Mouse (Mus musculus): ENCODE measurements around the gene Ost4.

DNA sequence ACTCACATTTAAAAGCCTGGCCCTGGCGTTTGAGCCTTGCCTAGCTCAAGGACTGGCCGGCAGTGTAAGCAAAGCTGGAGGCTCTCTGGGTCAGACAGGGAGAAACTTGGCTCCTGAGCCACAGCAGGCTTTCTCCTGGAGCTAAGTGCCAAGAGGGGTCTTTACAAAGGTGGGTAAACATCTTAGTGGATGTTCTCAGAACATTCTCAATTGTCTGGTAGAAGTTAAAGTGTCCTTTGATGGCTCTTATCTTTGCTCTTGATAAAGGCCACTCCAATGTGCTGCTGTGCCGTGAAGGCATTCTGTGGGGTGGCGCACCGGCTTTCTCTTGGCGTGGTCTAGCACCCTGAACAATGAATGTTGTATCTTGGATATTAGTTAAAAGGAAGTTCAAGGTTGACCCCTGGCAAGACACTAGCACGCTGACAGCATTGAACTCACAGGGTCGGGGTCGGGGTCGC, 15.0 kb upstream of the Ost4 start:
- no peak for TF ChIP-seq CTCF (conservative IDR thresholded peaks at IDR 0.05; ENCODE audit: low read length)
- no peak for TF ChIP-seq POU5F1 (IDR thresholded peaks at IDR 0.05; ENCODE audit: borderline replicate concordance, low read length)
- no peak for TF ChIP-seq NANOG (IDR thresholded peaks at IDR 0.05; ENCODE audit: borderline replicate concordance, low read length)

Measured in E14TG2a.4 (cell line).